In genomic region chr4:134272731-134273416, GRCm38 (mm10) we compare ENCODE assay signal across 10 mouse cellular contexts. TPM values are rescaled to one million over a fixed set of nuclear protein-coding genes. Genes with fewer than 3 reads are reported as not detected.
DNase-seq lines count a peak whose midpoint lies in the region; ATAC-seq and TF ChIP-seq lines count a peak whose summit lies in the region.
"Had no signal": no experiment of that assay in that cellular context is flagged by ENCODE, and none has a peak within 500 bp of the region (broad histone marks: within the 10 kb centered on the region; RNA-seq: fewer than 3 reads in every experiment).

No protein-coding gene starts in this region.

- 37% methylated on average over 12 of the region's 13 CpGs for WGBS in forebrain, embryonic 12.5 days
- 29% methylated on average over 13 of the region's 13 CpGs for WGBS in forebrain, embryonic 15.5 days
- 39% methylated on average over 13 of the region's 13 CpGs for WGBS in midbrain, embryonic 10.5 days
- WGBS in midbrain, postnatal 0 days: 39% methylated on average over 12 of the region's 13 CpGs
- WGBS in intestine, embryonic 15.5 days: 19% methylated on average over 12 of the region's 13 CpGs

- H3K4me1 ChIP-seq in forebrain, embryonic 12.5 days: no peaks in the 10 kb centered on the region
- H3K4me1 ChIP-seq in forebrain, embryonic 15.5 days: no peaks in the 10 kb centered on the region
- peaks cover 15% of the 10 kb centered on the region for H3K4me1 ChIP-seq in midbrain, embryonic 10.5 days
- no peaks in the 10 kb centered on the region for H3K4me1 ChIP-seq in midbrain, postnatal 0 days (ENCODE audit: insufficient read depth, low read length)
- 0 out of 2 replicates have a peak, but pooled peaks cover 2% of the 10 kb centered on the region for H3K4me1 ChIP-seq in intestine, embryonic 15.5 days (replicated peaks)

- DNase-seq in midbrain, embryonic 10.5 days (ENCODE audit: low spot score): no peak
- no peak for DNase-seq in midbrain, postnatal 0 days (ENCODE audit: low spot score)
- DNase-seq in splenic B cell, adult 2 months (ENCODE audit: low read depth, low spot score): peak; percentile 25
- no peak for DNase-seq in frontal cortex, postnatal 36 days (ENCODE audit: low spot score in 2 of 2)
- DNase-seq in cerebellum, adult 9-11 months: no peak
- DNase-seq: gastrocnemius, postnatal 14 days had no signal

- TF ChIP-seq CTCF in midbrain, postnatal 0 days (IDR thresholded peaks at IDR 0.05): no peak

- no peak overlapping the region for H3K4me3 ChIP-seq in forebrain, embryonic 12.5 days (replicated peaks)
- no peak overlapping the region for H3K4me3 ChIP-seq in forebrain, embryonic 15.5 days
- peak overlapping the region; percentile 19 for H3K4me3 ChIP-seq in midbrain, embryonic 10.5 days
- H3K4me3 ChIP-seq in midbrain, postnatal 0 days (ENCODE audit: low read depth, low read length): no peak overlapping the region
- H3K4me3 ChIP-seq in intestine, embryonic 15.5 days (replicated peaks): peak overlapping the region; percentile 11; the same call in 1 of the 2 replicates

- H3K27ac ChIP-seq in forebrain, embryonic 12.5 days: no peak overlapping the region
- H3K27ac ChIP-seq in forebrain, embryonic 15.5 days (replicated peaks): no peak overlapping the region
- no peak overlapping the region; the same call in 1 of the 2 replicates for H3K27ac ChIP-seq in midbrain, embryonic 10.5 days (replicated peaks)
- H3K27ac ChIP-seq in midbrain, postnatal 0 days (ENCODE audit: low read depth, low read length): no peak overlapping the region
- H3K27ac ChIP-seq in intestine, embryonic 15.5 days: 0 out of 2 replicates have a peak overlapping the region, but pooled peaks have one; percentile 1

- ATAC-seq in forebrain, embryonic 12.5 days (ENCODE audit: low FRiP score): no peak
- no peak for ATAC-seq in forebrain, embryonic 15.5 days (replicated peaks)
- ATAC-seq in midbrain, postnatal 0 days (ENCODE audit: low FRiP score): no peak
- peak; percentile 47; the same call in 1 of the 2 replicates for ATAC-seq in intestine, embryonic 15.5 days

- no peak overlapping the region for H3K9ac ChIP-seq in forebrain, embryonic 12.5 days
- H3K9ac ChIP-seq in forebrain, embryonic 15.5 days (replicated peaks): no peak overlapping the region
- H3K9ac ChIP-seq in midbrain, postnatal 0 days (replicated peaks; ENCODE audit: low read length, poor library complexity, severe bottlenecking): no peak overlapping the region
- no peak overlapping the region for H3K9ac ChIP-seq in intestine, embryonic 15.5 days

- no peaks in the 10 kb centered on the region for H3K27me3 ChIP-seq in forebrain, embryonic 12.5 days
- no peaks in the 10 kb centered on the region for H3K27me3 ChIP-seq in forebrain, embryonic 15.5 days
- no peaks in the 10 kb centered on the region for H3K27me3 ChIP-seq in midbrain, embryonic 10.5 days (ENCODE audit: low read depth, poor library complexity, severe bottlenecking)
- H3K27me3 ChIP-seq in midbrain, postnatal 0 days (ENCODE audit: insufficient read depth, low read length): no peaks in the 10 kb centered on the region
- no peaks in the 10 kb centered on the region for H3K27me3 ChIP-seq in intestine, embryonic 15.5 days (replicated peaks)
- no peaks in the 10 kb centered on the region for H3K27me3 ChIP-seq in splenic B cell, adult 2 months (ENCODE audit: control insufficient read depth, insufficient read depth, low read length, poor library complexity, severe bottlenecking)

- H3K4me2 ChIP-seq in forebrain, embryonic 12.5 days: peak overlapping the region; percentile 21; the same call in 1 of the 2 replicates
- no peak overlapping the region for H3K4me2 ChIP-seq in forebrain, embryonic 15.5 days (replicated peaks)
- H3K4me2 ChIP-seq in midbrain, postnatal 0 days (ENCODE audit: low read depth, low read length, poor library complexity, severe bottlenecking): no peak overlapping the region
- peak overlapping the region; percentile 51 for H3K4me2 ChIP-seq in intestine, embryonic 15.5 days (replicated peaks)

- H3K9me3 ChIP-seq in forebrain, embryonic 12.5 days: no peaks in the 10 kb centered on the region
- no peaks in the 10 kb centered on the region for H3K9me3 ChIP-seq in forebrain, embryonic 15.5 days
- no peaks in the 10 kb centered on the region for H3K9me3 ChIP-seq in midbrain, embryonic 10.5 days (replicated peaks)
- no peaks in the 10 kb centered on the region for H3K9me3 ChIP-seq in midbrain, postnatal 0 days (ENCODE audit: low read length)
- no peaks in the 10 kb centered on the region for H3K9me3 ChIP-seq in intestine, embryonic 15.5 days

- peaks cover 24% of the 10 kb centered on the region for H3K36me3 ChIP-seq in forebrain, embryonic 12.5 days (replicated peaks)
- peaks cover 22% of the 10 kb centered on the region for H3K36me3 ChIP-seq in forebrain, embryonic 15.5 days
- H3K36me3 ChIP-seq in midbrain, embryonic 10.5 days: peaks cover 25% of the 10 kb centered on the region
- H3K36me3 ChIP-seq in midbrain, postnatal 0 days (ENCODE audit: insufficient read depth, low read length): peaks cover 14% of the 10 kb centered on the region
- peaks cover 10% of the 10 kb centered on the region; the same call in 1 of the 2 replicates for H3K36me3 ChIP-seq in intestine, embryonic 15.5 days
- H3K36me3 ChIP-seq in splenic B cell, adult 2 months (ENCODE audit: control insufficient read depth, insufficient read depth, low read length, poor library complexity, severe bottlenecking): peaks cover 2% of the 10 kb centered on the region; the same call in 1 of the 2 replicates

RNA-seq across cellular contexts. Expression of gene Pdik1l, which starts 14.8 kb away (rescaled TPM):
- 33.3 and 34.8 TPM in 2 replicates for polyA plus RNA-seq in forebrain, embryonic 12.5 days (2016; fragmentation: Nextera tagmentation; extraction: Ambion mirVana)
- 41.0 and 42.1 TPM in 2 replicates for polyA plus RNA-seq in forebrain, embryonic 15.5 days (2015; fragmentation: Nextera tagmentation; extraction: Ambion mirVana)
- 21.6 and 23.8 TPM in 2 replicates for polyA plus RNA-seq in midbrain, embryonic 10.5 days (2016; fragmentation: Nextera tagmentation; extraction: Ambion mirVana)
- total RNA-seq in midbrain, postnatal 0 days (2014; rRNA removed): 44.8 and 49.7 TPM in 2 replicates
- polyA plus RNA-seq in midbrain, postnatal 0 days (2015; fragmentation: Nextera tagmentation; extraction: Ambion mirVana): 27.6 and 30.8 TPM in 2 replicates
- polyA plus RNA-seq in intestine, embryonic 15.5 days (2015; fragmentation: Nextera tagmentation; extraction: Ambion mirVana): 15.7 and 17.9 TPM in 2 replicates

RNA-seq across cellular contexts. Expression of gene Grrp1, which starts 19.0 kb away (rescaled TPM):
- 4.1 and 5.2 TPM in 2 replicates for polyA plus RNA-seq in forebrain, embryonic 12.5 days (2016; fragmentation: Nextera tagmentation; extraction: Ambion mirVana)
- polyA plus RNA-seq in forebrain, embryonic 15.5 days (2015; fragmentation: Nextera tagmentation; extraction: Ambion mirVana): 9.9 and 12.1 TPM in 2 replicates
- 5.7 and 9.5 TPM in 2 replicates for polyA plus RNA-seq in midbrain, embryonic 10.5 days (2016; fragmentation: Nextera tagmentation; extraction: Ambion mirVana)
- total RNA-seq in midbrain, postnatal 0 days (2014; rRNA removed): 18.0 and 27.1 TPM in 2 replicates
- polyA plus RNA-seq in midbrain, postnatal 0 days (2015; fragmentation: Nextera tagmentation; extraction: Ambion mirVana): 15.7 and 17.8 TPM in 2 replicates
- polyA plus RNA-seq in intestine, embryonic 15.5 days (2015; fragmentation: Nextera tagmentation; extraction: Ambion mirVana): 5.0 TPM in 2 replicates

RNA-seq across cellular contexts. Expression of gene Gm30191, which starts 26.1 kb away (rescaled TPM):
- not detected in 2 replicates for polyA plus RNA-seq in forebrain, embryonic 12.5 days (2016; fragmentation: Nextera tagmentation; extraction: Ambion mirVana)
- not detected in 2 replicates for polyA plus RNA-seq in forebrain, embryonic 15.5 days (2015; fragmentation: Nextera tagmentation; extraction: Ambion mirVana)
- polyA plus RNA-seq in midbrain, embryonic 10.5 days (2016; fragmentation: Nextera tagmentation; extraction: Ambion mirVana): 0.20 TPM in 1 of 2 replicates, not detected in the other
- not detected in 2 replicates for total RNA-seq in midbrain, postnatal 0 days (2014; rRNA removed)
- 0.37 and 0.42 TPM in 2 replicates for polyA plus RNA-seq in midbrain, postnatal 0 days (2015; fragmentation: Nextera tagmentation; extraction: Ambion mirVana)
- polyA plus RNA-seq in intestine, embryonic 15.5 days (2015; fragmentation: Nextera tagmentation; extraction: Ambion mirVana): not detected in 2 replicates
- total RNA-seq: gastrocnemius, postnatal 14 days; megakaryocyte-erythroid progenitor cell, adult 5-6 weeks had no signal

RNA-seq across cellular contexts. Expression of gene Zfp593, which starts 27.5 kb away (rescaled TPM):
- polyA plus RNA-seq in forebrain, embryonic 12.5 days (2016; fragmentation: Nextera tagmentation; extraction: Ambion mirVana): 18.5 and 20.4 TPM in 2 replicates
- polyA plus RNA-seq in forebrain, embryonic 15.5 days (2015; fragmentation: Nextera tagmentation; extraction: Ambion mirVana): 17.0 and 17.8 TPM in 2 replicates
- 19.4 and 22.9 TPM in 2 replicates for polyA plus RNA-seq in midbrain, embryonic 10.5 days (2016; fragmentation: Nextera tagmentation; extraction: Ambion mirVana)
- total RNA-seq in midbrain, postnatal 0 days (2014; rRNA removed): 10.6 and 15.4 TPM in 2 replicates
- 9.2 and 11.1 TPM in 2 replicates for polyA plus RNA-seq in midbrain, postnatal 0 days (2015; fragmentation: Nextera tagmentation; extraction: Ambion mirVana)
- 16.4 and 16.7 TPM in 2 replicates for polyA plus RNA-seq in intestine, embryonic 15.5 days (2015; fragmentation: Nextera tagmentation; extraction: Ambion mirVana)

RNA-seq across cellular contexts. Expression of gene E130218I03Rik, which starts 29.4 kb away (rescaled TPM):
- 0.52 and 0.74 TPM in 2 replicates for polyA plus RNA-seq in forebrain, embryonic 12.5 days (2016; fragmentation: Nextera tagmentation; extraction: Ambion mirVana)
- 0.49 TPM in 1 of 2 replicates, not detected in the other for polyA plus RNA-seq in forebrain, embryonic 15.5 days (2015; fragmentation: Nextera tagmentation; extraction: Ambion mirVana)
- polyA plus RNA-seq in midbrain, embryonic 10.5 days (2016; fragmentation: Nextera tagmentation; extraction: Ambion mirVana): 0.25 and 1.0 TPM in 2 replicates
- not detected in 2 replicates for total RNA-seq in midbrain, postnatal 0 days (2014; rRNA removed)
- polyA plus RNA-seq in midbrain, postnatal 0 days (2015; fragmentation: Nextera tagmentation; extraction: Ambion mirVana): 0.31 and 0.49 TPM in 2 replicates
- 0.23 and 0.34 TPM in 2 replicates for polyA plus RNA-seq in intestine, embryonic 15.5 days (2015; fragmentation: Nextera tagmentation; extraction: Ambion mirVana)
- total RNA-seq: gastrocnemius, postnatal 14 days; megakaryocyte-erythroid progenitor cell, adult 5-6 weeks had no signal

Comparison
In these comparisons a context has a peak if more than half of its experiments do, and no peak if none do; other contexts are left out.
1. H3K4me2 ChIP-seq: peak in forebrain, embryonic 12.5 days (single experiment) and intestine, embryonic 15.5 days (single experiment); none in forebrain, embryonic 15.5 days (single experiment) and midbrain, postnatal 0 days (single experiment).
2. H3K4me3 ChIP-seq: peak in midbrain, embryonic 10.5 days (single experiment) and intestine, embryonic 15.5 days (single experiment); none in forebrain, embryonic 12.5 days (single experiment), forebrain, embryonic 15.5 days (single experiment) and midbrain, postnatal 0 days (single experiment).